Mouse (Mus musculus): ENCODE data around the gene Cant1. TPM values are rescaled to one million over a fixed set of nuclear protein-coding genes. Genes with fewer than 3 reads are reported as not detected.

Cant1 gene
- polyA plus RNA-seq, 1 experiment from 2014 or later: 21.8 TPM

GRCm38 (mm10) chr11:118415630-118416029, 3.3 kb downstream of the Cant1 start:
- no peaks in the 10 kb centered on the region for H3K9me3 ChIP-seq (ENCODE audit: control insufficient read depth, low read depth, low read length)
- no peak overlapping the region for H3K27ac ChIP-seq (ENCODE audit: low read length)
- no peak overlapping the region for H3K4me2 ChIP-seq (replicated peaks; ENCODE audit: low read depth, low read length)
- peaks cover 25% of the 10 kb centered on the region for H3K36me3 ChIP-seq (ENCODE audit: control insufficient read depth, insufficient read depth, low read length)
- no peaks in the 10 kb centered on the region for H3K27me3 ChIP-seq (ENCODE audit: control insufficient read depth, insufficient read depth, low read length)
- no peak for ATAC-seq (ENCODE audit: insufficient number of reproducible peaks, insufficient read depth, low FRiP score, low read depth)
- no peak overlapping the region for H3K9ac ChIP-seq (replicated peaks; ENCODE audit: low read depth, low read length)
- 82% methylated on average over 6 of the region's 6 CpGs for WGBS
- H3K4me3 ChIP-seq (ENCODE audit: low read depth, low read length): no peak overlapping the region
- peaks cover 8% of the 10 kb centered on the region for H3K4me1 ChIP-seq (ENCODE audit: control insufficient read depth, insufficient read depth, low read length)

GRCm38 (mm10) chr11:118414270-118414669, 4.6 kb downstream of the Cant1 start:
- no peaks in the 10 kb centered on the region for H3K27me3 ChIP-seq (ENCODE audit: control insufficient read depth, insufficient read depth, low read length)
- H3K9me3 ChIP-seq (ENCODE audit: control insufficient read depth, low read depth, low read length): no peaks in the 10 kb centered on the region
- ATAC-seq (ENCODE audit: insufficient number of reproducible peaks, insufficient read depth, low FRiP score, low read depth): no peak
- no peak overlapping the region for H3K4me3 ChIP-seq (ENCODE audit: low read depth, low read length)
- H3K4me2 ChIP-seq (replicated peaks; ENCODE audit: low read depth, low read length): no peak overlapping the region
- H3K4me1 ChIP-seq (ENCODE audit: control insufficient read depth, insufficient read depth, low read length): peaks cover 8% of the 10 kb centered on the region
- peaks cover 32% of the 10 kb centered on the region for H3K36me3 ChIP-seq (ENCODE audit: control insufficient read depth, insufficient read depth, low read length)
- 89% methylated on average over 5 of the region's 5 CpGs for WGBS
- H3K27ac ChIP-seq (ENCODE audit: low read length): no peak overlapping the region
- H3K9ac ChIP-seq (replicated peaks; ENCODE audit: low read depth, low read length): no peak overlapping the region

- Histone ChIP-seq H3K27ac (ENCODE audit: low read length) (no peak overlapping the region), H3K27me3 (ENCODE audit: control insufficient read depth, insufficient read depth, low read length) (no peaks in the 10 kb centered on the region), H3K4me2 (replicated peaks; ENCODE audit: low read depth, low read length) (no peak overlapping the region), H3K9me3 (ENCODE audit: control insufficient read depth, low read depth, low read length) (no peaks in the 10 kb centered on the region), H3K4me3 (ENCODE audit: low read depth, low read length) (no peak overlapping the region), H3K36me3 (ENCODE audit: control insufficient read depth, insufficient read depth, low read length) (peaks cover 35% of the 10 kb centered on the region), H3K4me1 (ENCODE audit: control insufficient read depth, insufficient read depth, low read length) (peaks cover 5% of the 10 kb centered on the region), H3K9ac (replicated peaks; ENCODE audit: low read depth, low read length) (no peak overlapping the region)
- ATAC-seq (ENCODE audit: insufficient number of reproducible peaks, insufficient read depth, low FRiP score, low read depth): no peak
- 90% methylated on average over 4 of the region's 4 CpGs for WGBS
Measured at GRCm38 (mm10) chr11:118413055-118413454, 5.8 kb downstream of the Cant1 start.

GRCm38 (mm10) chr11:118412601-118413000, 6.3 kb downstream of the Cant1 start:
- no peaks in the 10 kb centered on the region for H3K9me3 ChIP-seq (ENCODE audit: control insufficient read depth, low read depth, low read length)
- H3K9ac ChIP-seq (replicated peaks; ENCODE audit: low read depth, low read length): no peak overlapping the region
- 81% methylated on average over 2 of the region's 2 CpGs for WGBS
- H3K4me2 ChIP-seq (replicated peaks; ENCODE audit: low read depth, low read length): no peak overlapping the region
- H3K4me1 ChIP-seq (ENCODE audit: control insufficient read depth, insufficient read depth, low read length): peaks cover under 1% of the 10 kb centered on the region; the same call in 1 of the 2 replicates
- H3K27me3 ChIP-seq (ENCODE audit: control insufficient read depth, insufficient read depth, low read length): no peaks in the 10 kb centered on the region
- no peak overlapping the region for H3K27ac ChIP-seq (ENCODE audit: low read length)
- H3K4me3 ChIP-seq (ENCODE audit: low read depth, low read length): no peak overlapping the region
- no peak for ATAC-seq (ENCODE audit: insufficient number of reproducible peaks, insufficient read depth, low FRiP score, low read depth)
- H3K36me3 ChIP-seq (ENCODE audit: control insufficient read depth, insufficient read depth, low read length): peaks cover 38% of the 10 kb centered on the region

DNA sequence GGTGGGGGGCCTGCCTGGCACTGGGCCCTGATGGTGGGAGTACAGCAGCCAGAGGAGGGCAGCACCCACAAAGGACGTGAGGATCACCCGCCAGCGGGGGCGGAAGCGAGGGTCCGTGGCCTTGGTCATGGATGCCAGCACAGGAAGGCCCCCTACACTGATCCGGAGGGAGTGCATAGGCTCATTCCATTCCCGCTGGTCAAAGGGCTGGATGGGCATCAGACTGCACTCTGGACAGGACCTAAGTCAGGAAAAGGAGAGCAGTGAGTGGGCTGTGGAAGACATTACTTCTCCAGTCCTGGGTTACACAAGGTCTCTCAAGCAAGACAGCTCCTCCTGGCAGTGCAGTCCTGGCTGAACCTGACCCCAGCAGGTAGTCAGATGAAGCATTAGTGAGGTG, 7.6 kb downstream of the Cant1 start:
- no peak for ATAC-seq (ENCODE audit: insufficient number of reproducible peaks, insufficient read depth, low FRiP score, low read depth)
- no peaks in the 10 kb centered on the region for H3K27me3 ChIP-seq (ENCODE audit: control insufficient read depth, insufficient read depth, low read length)
- WGBS: 93% methylated on average over 8 of the region's 8 CpGs
- no peaks in the 10 kb centered on the region for H3K4me1 ChIP-seq (ENCODE audit: control insufficient read depth, insufficient read depth, low read length)
- no peak overlapping the region for H3K9ac ChIP-seq (replicated peaks; ENCODE audit: low read depth, low read length)
- H3K36me3 ChIP-seq (ENCODE audit: control insufficient read depth, insufficient read depth, low read length): peaks cover 38% of the 10 kb centered on the region
- H3K27ac ChIP-seq (ENCODE audit: low read length): no peak overlapping the region
- no peak overlapping the region for H3K4me2 ChIP-seq (replicated peaks; ENCODE audit: low read depth, low read length)
- H3K9me3 ChIP-seq (ENCODE audit: control insufficient read depth, low read depth, low read length): no peaks in the 10 kb centered on the region
- no peak overlapping the region for H3K4me3 ChIP-seq (ENCODE audit: low read depth, low read length)

DNA sequence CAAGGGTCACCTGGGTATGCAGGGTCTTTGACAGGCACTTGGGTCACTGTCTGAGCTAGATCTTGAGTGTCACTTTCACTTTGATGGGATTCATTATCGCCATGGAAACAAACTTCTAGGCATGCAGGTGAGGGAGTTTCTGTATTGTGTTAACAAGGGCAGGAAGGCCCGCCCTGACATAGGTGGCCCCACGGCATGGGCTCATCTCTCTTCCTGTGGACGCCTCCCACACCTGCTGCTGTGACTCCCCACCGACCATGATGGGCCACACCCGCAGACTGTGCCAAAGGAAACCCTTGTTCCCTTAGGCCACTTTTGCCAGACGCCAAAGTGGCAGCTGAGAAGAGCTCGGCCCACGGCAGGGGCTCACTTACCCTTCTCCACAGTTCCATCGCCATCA, 8.4 kb downstream of the Cant1 start:
- ATAC-seq (ENCODE audit: insufficient number of reproducible peaks, insufficient read depth, low FRiP score, low read depth): no peak
- Histone ChIP-seq H3K27me3 (ENCODE audit: control insufficient read depth, insufficient read depth, low read length) (no peaks in the 10 kb centered on the region), H3K9ac (replicated peaks; ENCODE audit: low read depth, low read length) (no peak overlapping the region), H3K27ac (ENCODE audit: low read length) (peak overlapping the region; percentile 72; the same call in 1 of the 2 replicates), H3K36me3 (ENCODE audit: control insufficient read depth, insufficient read depth, low read length) (peaks cover 32% of the 10 kb centered on the region), H3K4me2 (replicated peaks; ENCODE audit: low read depth, low read length) (no peak overlapping the region), H3K4me1 (ENCODE audit: control insufficient read depth, insufficient read depth, low read length) (no peaks in the 10 kb centered on the region), H3K9me3 (ENCODE audit: control insufficient read depth, low read depth, low read length) (no peaks in the 10 kb centered on the region), H3K4me3 (ENCODE audit: low read depth, low read length) (no peak overlapping the region)
- 84% methylated on average over 10 of the region's 10 CpGs for WGBS

DNA sequence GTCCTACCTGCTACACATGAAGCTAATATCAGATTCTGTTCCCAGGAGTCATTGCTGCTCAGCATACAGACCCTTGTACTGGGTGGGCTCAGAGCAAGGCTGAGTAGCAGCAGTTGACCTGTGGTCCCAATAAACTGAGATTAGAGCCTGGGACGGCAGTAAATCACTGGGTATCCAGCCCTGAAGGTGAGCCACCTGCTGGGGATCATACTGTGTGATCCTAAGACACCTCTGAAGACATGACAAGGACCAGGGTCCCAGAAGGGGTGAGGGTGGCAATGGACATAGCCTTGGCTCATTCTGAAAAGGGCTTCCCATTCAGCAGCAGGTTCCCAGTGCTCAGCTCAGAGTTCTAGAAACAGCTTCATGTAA, 8.8 kb downstream of the Cant1 start:
- Histone ChIP-seq H3K9me3 (ENCODE audit: control insufficient read depth, low read depth, low read length) (no peaks in the 10 kb centered on the region), H3K4me3 (ENCODE audit: low read depth, low read length) (no peak overlapping the region), H3K36me3 (ENCODE audit: control insufficient read depth, insufficient read depth, low read length) (peaks cover 30% of the 10 kb centered on the region), H3K27me3 (ENCODE audit: control insufficient read depth, insufficient read depth, low read length) (no peaks in the 10 kb centered on the region), H3K9ac (replicated peaks; ENCODE audit: low read depth, low read length) (no peak overlapping the region), H3K4me1 (ENCODE audit: control insufficient read depth, insufficient read depth, low read length) (no peaks in the 10 kb centered on the region), H3K4me2 (replicated peaks; ENCODE audit: low read depth, low read length) (no peak overlapping the region), H3K27ac (ENCODE audit: low read length) (peak overlapping the region; percentile 72; the same call in 1 of the 2 replicates)
- ATAC-seq (ENCODE audit: insufficient number of reproducible peaks, insufficient read depth, low FRiP score, low read depth): no peak
- WGBS: 55% methylated on average over 1 of the region's 1 CpGs

- no peak overlapping the region for H3K9ac ChIP-seq (replicated peaks; ENCODE audit: low read depth, low read length)
- no peak overlapping the region for H3K4me3 ChIP-seq (ENCODE audit: low read depth, low read length)
- no peaks in the 10 kb centered on the region for H3K4me1 ChIP-seq (ENCODE audit: control insufficient read depth, insufficient read depth, low read length)
- no peaks in the 10 kb centered on the region for H3K9me3 ChIP-seq (ENCODE audit: control insufficient read depth, low read depth, low read length)
- peaks cover 24% of the 10 kb centered on the region for H3K36me3 ChIP-seq (ENCODE audit: control insufficient read depth, insufficient read depth, low read length)
- no peaks in the 10 kb centered on the region for H3K27me3 ChIP-seq (ENCODE audit: control insufficient read depth, insufficient read depth, low read length)
- WGBS: 66% methylated on average over 12 of the region's 12 CpGs
- ATAC-seq (ENCODE audit: insufficient number of reproducible peaks, insufficient read depth, low FRiP score, low read depth): peak; percentile 68; the same call in 1 of the 2 replicates
- no peak overlapping the region for H3K4me2 ChIP-seq (replicated peaks; ENCODE audit: low read depth, low read length)
- peak overlapping the region; percentile 72; the same call in 1 of the 2 replicates for H3K27ac ChIP-seq (ENCODE audit: low read length)
Measured at GRCm38 (mm10) chr11:118409106-118410072, 9.5 kb downstream of the Cant1 start.

Data from stomach, embryonic 14.5 days (tissue).